Mouse (Mus musculus) 3134 (cell line): Measurements from ENCODE around the gene Myh6.
"Not testable (repeated sequence)": the region's sequence is repeated elsewhere in the genome, so short reads cannot be mapped to it uniquely, and the experiment has no call there.

ENCODE experiments used
- DNase-seq: peaks from one replicate; pipeline ENCODE4 v3.0.0-alpha.2; 2011; ENCODE audit warnings: low spot score; ENCODE audit not compliant: insufficient read length; ENCODE audit errors: extremely low read depth

The Myh6 gene

DNA sequence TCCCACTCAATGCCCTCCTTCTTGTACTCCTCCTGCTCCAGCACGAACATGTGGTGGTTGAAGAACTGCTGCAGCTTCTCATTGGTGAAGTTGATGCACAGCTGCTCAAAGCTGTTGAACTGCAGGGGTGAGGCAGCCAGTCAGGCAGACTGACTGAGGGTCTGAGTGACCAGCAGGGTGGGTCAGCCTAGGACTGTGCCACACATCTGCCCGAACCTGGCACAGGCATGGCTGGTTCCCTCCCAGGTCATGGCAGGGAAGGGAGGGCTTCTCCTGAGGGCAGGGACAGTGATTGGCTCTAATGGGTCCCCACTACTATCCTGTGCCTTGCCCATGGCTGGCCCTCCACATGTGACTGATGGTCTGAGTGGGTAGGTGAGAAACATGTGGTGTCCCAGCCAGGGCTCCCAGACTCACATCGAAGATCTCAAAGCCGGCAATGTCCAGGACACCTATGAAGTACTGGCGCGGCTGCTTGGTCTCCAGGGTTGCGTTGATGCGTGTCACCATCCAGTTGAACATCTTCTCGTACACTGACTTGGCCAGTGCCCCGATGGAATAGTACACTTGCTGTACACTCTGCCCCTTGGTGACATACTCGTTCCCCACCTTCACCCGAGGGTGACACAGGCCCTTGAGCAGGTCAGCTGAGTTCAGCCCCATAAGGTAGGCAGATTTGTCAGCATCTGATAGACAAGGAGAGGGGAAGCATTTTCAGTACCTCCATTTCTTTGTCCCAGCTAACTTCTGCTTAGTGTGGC, 6.7 kb downstream of the Myh6 start:
- not testable (repeated sequence) for DNase-seq

DNA sequence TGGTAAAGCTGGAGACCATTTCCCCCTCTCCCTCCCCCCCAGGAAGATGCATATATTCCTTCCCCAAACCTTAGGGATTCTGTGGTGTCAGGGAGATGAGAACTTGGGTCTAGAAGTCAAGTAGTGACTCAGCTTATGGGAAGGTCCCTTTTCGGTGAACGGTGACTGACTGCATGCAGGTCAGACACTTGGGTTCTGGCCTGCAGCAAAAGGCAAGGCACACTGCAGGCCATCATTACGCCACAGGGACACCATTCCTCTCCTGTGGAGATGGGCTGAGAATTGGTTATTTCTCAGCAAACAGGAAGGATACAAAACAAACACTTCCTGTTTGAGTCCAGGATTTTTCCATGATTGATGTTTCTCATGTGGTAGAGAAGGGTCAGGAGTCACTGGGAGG, 7.5 kb downstream of the Myh6 start:
- no peak for DNase-seq

DNA sequence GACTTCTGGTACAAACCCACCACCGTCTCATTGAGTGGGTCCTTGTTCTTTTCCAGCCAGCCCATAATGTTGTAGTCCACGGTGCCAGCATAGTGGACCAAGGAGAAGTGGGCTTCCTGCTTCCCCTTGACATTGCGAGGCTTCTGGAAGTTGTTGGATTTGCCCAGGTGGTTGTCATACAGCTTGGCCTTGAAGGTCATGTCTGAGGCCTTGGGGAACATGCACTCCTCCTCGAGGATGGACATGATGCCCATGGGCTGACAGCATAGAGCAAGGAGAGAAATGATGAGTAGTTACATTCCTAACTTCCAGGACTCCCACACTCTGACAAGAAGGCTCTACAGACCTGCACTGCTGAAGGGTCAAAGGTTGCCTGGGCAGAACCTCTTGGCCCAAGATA, 8.2 kb downstream of the Myh6 start:
- no peak for DNase-seq

DNA sequence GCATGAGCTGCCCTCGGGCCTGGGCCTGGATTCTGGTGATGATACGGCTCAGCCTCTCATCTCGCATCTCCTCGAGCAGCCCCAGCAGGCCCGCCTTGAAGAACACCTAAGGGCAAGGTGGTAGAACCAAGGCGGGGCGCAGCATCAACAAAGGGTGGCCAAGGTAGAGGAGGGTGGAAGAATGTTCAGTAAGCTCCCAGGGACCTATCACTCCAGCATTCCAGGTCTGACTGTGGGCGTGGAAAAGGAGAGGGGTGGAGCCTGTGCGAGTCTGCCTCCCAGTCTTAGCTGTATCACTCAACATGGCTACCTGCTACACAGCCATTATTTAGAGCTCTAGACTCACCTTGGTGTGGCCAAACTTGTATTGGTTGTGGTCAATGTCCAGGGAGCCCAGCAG, 10.2 kb downstream of the Myh6 start:
- DNase-seq: no peak

DNA sequence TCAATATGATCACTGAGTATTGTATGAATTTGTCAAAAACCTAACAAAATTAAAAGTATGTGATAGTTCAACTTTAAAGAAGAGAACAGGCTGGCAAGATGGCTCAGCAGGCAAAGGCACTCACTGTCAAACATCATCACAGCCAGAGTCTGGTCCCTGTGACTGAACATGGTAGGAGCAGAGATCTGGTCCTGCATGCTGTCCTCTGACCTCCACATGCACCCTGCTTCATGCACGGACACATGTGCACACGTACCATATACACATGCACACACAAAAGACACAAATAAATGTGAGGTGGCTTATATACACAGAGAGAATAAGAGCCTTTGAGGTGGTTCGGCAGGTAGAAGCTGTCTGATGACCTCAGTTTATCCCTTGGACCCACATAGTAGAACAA, 11.2 kb downstream of the Myh6 start:
- DNase-seq: no peak

DNA sequence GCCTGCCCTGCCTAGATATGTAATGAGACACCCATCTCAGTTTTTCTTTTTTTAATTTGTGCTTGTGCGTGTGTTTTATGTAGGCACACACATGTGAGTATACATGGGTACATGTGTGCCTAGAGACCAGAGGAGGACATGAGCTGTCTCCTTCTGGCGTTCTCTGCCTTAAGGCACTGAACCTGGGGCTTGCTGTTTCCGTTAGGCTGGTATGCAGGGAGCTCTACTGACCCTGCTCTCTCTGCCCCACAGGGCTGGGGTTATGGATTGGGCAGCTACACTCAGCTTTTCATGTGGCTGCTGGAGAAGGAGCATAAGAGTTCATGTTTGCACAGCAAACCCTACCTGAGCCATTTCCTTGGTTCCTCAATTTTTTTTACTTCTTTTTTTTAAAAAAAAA, 12.3 kb downstream of the Myh6 start:
- no peak for DNase-seq

DNA sequence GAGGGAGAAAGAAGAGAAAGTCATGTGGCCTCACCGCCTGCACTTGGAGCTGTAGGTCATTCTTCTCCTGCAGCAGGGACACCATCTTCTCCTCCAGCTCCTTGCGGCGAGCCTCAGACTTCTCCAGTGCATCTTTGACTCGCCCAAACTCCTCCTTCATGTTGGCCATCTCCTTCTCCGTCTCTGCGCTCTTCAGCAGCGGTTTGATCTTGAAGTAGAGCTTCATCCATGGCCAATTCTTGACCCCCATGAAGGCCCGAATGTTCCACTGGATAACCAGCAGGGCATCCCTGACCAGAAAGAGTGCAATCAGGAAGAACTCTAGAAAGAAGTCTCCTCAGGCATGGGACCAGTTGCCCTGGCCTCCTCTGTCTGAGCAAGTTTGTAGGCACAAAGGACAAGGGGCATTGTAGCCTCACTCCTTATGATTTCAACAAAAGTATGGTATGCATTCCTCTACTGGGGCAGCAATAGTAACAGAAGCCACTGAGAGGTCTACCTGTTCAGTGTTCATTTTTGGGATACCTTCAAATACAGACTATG, 13.0 kb downstream of the Myh6 start:
- no peak for DNase-seq

DNA sequence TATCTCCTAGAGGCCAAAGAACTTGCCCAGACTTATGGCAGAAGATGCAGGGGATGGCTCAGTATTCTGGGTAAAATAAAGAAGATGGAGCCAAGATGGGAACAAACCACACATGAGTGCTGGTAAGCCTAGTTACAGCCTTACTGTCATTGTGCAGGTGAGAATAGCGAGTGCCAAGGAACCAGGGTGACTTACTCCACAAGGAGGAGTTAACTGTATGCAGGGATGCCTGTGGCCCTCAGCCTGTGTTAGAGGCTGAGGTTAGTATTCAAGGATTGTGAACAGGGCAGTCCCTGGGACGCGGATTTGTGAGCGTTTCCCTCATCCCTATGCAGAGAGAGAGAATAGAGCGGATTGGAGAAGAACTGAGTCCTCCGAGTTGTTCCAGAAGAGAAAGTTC, 15.1 kb downstream of the Myh6 start:
- DNase-seq: no peak

DNA sequence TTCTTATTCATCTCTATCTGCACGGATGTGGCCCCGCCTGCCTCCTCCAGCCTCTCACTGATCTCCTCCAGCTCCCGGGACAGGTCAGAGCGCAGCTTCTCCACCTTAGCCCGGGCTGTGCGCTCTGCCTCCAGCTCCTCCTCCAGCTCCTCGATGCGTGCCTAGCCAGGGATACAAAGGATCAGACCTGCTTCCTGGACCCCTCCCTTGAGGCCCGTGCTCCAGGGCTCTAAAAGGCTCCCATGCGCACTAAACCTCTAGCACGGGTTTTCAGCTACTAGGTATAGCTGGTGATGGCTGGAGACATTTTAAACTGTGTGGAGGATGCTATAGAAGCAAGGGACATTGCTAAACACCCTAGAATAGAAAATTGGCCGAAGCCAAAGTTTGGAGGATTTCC, 16.2 kb downstream of the Myh6 start:
- no peak for DNase-seq

DNA sequence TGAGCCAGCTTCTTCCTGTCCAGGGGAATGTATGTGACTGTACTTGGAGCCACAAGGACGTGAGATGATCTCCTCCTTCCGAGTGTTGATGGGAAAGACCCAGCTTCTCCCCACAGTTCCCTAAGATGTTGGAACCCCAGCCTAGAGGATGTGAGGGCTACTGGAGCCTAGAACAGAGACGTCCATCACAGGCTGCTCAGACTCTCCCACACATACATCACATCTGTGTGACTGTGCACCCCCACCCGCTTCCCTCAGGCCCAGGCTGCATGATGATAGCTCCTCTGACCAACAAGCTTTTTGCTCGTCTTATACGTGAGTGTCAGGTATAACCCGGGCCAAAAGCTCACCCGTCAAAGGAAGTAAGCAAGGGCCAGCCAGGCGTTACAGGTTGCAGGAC, 17.9 kb downstream of the Myh6 start:
- DNase-seq: no peak

DNA sequence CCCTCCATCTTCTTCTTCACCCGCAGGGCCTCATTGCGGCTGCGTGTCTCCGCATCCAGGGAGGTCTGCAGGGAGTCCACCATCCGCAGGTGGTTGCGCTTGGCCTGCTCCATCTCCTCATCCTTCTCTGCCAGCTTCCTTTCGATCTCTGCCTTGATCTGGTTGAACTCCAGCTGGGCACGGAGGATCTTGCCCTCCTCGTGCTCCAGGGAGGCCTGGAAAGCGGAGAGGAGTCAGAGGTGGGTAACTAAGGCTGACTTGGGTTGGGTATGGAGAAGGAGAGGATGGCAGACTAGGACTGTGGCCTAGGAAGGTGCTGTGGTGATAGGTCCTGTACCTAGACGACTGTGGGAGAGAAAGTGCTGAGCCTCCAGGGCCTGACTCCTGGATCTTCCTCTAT, 19.7 kb downstream of the Myh6 start:
- DNase-seq: not testable (repeated sequence)

DNA sequence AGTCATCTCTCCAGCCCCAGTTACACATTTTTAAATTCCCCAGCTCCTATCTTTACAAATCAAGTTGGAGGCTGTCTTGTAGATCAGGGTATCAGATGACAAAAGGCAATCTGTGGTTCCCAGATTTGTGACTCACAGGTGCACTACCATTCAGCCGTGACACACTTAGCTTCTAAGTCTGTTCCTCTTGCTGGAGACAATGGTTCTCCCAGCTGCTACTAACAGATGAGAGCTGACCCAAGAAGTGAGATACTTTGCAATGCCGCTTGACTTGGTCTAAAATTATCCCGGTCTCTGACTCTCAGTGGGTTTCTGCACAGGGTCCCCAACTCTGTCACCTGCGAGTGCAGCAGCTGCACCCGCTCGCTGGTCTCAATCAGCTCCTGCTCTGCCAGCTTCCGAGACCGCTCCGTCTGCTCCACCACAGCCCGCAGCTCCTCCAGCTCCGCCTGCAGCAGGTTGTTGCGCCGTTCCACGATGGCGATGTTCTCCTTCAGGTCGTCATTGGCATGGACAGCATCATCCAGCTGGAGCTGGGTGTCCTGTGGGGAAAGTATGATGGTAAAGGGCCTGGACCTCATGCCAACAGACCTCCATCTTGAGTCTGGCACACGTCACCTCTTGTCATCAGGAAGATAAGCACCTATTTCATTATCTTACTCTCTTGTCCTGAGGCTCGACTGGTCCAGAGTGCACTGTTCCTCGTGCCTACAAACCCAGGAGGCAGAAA, 20.6 kb downstream of the Myh6 start:
- no peak for DNase-seq

DNA sequence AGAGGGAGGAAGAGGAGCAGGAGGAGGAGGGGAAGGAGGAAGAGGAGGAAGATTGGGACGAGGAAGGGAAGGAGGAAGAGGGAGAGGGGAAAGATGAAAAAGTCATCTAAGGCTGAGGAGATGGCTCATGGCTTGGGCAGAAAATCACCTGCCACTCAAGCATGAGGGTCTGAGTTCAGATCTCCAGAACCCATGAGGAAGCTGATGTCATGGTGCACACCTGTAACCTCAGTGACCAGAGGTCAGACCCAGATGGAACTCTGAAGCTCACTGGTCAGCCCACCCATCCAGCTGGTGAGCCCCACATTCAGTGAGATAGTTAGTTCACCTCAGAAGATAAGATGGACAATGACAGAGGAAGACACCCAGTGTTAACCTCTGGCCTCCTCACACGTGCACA, 21.8 kb downstream of the Myh6 start:
- no peak for DNase-seq

DNA sequence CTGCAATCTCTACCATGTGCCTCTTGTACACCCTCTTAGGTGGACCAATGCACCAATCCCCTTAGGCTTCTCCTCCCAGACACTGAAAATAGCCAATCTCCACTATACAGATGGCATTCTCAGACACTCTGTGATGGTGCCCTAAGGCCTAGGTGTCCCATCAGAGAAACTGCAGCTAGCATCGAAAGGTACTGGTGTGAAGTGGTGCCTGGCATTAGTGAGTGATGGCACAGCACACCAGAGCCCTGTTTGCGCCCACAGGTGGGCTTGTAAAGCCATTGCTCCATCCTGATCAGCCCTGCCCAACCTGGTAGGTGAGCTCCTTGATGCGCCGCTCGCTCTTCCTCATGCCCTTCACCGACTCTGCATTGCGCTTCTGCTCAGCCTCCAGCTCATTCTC, 22.8 kb downstream of the Myh6 start:
- DNase-seq: no peak

DNA sequence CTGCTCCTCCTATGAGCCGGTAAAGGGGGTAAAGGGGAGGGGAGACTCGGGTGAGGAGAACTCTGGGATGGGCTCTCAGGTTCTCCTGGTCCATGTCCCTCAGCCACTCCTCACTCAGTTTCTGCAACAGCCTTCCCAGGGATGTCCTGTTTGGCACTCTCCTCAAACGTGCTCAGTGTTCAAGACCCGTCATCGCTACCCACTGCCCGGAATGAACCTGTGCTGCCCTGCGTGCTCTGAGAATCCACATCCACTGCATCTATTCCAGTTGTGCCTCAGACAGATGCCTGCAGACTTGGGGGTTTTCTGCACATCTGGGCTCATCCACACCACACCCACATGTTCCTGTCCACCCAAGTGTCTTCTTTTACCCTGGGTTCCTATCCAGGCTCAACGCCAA, 24.2 kb downstream of the Myh6 start:
- DNase-seq: no peak

DNA sequence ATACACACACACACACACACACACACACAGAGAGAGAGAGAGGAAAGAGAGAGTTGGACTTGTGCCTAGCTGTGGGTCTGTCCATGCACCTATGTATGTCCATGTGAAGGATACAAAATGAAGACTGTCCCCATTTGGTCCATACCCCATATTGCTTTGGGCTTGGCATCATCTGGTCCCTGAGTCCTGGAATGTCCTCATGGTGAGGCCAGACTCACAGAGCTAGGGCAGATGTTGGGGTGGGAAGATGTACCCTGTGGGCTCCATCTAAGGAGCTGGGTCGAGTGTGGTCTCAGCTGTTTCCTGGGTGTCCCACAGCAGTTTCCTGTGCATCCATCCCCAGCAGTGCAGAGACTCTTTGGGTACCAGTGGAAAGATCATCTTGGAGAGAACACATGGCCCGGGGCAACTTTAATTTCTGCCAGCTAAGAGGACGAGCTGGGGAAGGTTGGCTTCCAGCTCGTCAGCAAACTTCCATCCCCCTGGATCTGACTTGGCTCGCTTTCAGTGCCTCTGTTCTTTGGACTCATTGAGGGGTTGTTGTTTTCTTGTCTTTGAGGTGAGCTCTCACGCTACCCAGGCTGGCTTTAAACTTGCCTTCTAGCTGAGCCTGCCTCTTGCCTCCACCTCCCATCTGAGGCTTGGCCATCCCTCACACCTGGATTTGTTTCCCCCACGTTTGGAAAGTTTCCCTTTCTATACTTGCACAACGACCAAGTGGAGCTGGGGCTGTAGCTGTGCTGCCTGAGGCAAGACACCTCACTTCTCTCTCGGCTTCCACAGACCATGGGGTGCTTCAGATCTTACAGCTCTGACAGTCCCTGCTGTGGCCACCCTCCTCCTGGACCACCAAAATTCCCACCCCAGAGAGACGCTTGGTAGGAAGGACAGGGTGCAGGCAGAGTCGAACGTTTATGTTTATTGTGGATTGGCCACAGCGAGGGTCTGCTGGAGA, 25.4 kb downstream of the Myh6 start:
- no peak for DNase-seq

DNA sequence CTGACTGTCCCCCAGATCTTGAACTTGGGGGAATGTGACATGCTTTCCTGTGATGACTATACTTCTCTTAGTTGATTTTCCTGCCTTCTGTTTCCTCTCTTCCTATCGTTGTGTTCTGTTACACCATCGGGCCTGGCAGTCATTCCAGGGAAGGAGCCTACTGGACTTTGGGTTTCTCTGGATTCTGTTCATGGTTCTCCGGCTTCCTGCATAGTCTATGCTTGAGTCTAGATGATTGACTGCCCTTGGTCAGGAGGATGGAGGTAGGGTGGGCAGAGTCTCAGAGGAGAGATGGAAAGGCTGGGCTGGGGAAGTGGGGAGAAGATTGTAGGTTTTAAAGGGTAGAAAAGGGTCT, 26.6 kb downstream of the Myh6 start:
- DNase-seq: no peak

DNA sequence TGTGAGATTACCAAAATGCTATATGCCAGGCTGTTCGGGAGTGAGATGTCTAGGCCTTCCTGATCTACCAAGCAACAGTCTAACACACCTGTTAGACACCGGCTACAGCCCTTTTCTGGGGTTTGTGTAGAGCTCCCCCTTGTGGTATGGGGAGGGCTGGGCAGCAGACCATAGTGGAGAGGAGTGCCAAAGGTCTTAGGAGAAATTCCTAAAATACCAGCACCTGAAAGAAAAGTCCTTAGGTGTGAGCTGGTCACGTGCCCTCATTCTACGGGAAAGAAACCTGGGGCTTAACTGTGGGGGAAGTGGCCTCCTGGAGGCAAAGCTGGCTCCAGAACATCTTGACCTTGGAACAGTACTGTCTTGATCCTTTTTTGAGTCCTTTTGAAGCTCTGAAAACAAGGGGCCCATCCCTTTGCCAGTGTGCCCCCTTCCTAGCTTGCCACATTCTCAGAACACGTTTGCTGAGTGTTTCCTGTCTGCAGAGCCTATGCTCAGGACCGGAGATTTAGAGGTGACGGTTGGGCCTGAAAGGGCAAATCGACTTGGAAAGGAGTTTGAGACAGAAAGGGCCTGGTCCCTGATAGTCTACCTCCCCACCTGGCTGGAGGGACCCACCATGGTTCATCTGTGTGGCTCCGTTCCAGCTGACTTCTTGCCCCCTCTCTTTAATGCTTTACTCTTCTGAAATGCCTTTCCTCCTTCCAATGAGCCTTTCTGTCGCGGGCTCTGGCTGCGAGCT, 27.1 kb downstream of the Myh6 start:
- no peak for DNase-seq

DNA sequence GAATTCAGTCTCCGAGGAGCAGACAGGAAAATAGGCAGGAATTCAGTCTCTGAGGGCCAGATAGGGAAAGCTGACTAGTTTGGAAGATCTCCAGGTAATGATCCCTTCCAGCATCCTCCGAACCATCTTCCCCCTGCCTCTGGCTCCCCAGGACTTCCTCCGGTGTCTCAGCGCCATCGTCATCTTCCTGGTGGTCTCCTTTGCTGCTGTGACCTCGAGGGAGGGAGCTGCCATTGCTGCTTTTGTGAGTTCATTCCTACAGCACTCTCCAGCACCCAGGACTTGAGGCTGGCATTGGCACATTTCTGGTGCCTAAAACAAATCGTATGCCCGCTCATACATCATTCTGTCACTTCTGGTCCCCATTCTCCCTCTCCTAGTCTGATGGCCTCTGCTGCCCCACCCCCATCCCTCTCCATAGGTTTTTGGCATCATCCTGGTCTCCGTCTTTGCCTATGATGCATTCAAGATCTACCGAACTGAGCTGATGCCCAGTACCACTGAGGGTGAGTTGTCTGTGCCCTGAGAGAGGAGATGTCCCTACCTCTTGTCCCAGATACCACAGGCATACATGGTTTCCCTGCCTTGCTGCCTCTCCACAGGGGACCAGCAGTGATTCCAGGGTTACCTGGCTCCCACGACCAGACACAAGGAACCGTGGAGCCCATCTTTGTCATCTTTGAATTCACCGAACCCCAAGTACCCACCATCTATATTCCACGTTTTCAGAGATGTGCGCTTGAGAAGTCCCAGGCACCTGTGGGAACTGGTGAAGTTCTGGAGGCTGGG, 28.1 kb downstream of the Myh6 start:
- no peak for DNase-seq
